Mouse (Mus musculus): ENCODE results near the gene Ap1s1.

GRCm38 (mm10) chr5:137041442-137041841, 4.5 kb downstream of the Ap1s1 start:
- TF ChIP-seq EP300 (optimal IDR thresholded peaks at IDR 0.05) = no peak
- TF ChIP-seq CTCF (IDR thresholded peaks at IDR 0.05; ENCODE audit: low read depth) = no peak

Measured in stomach, postnatal 0 days (tissue).